Mouse (Mus musculus) layer of hippocampus, postnatal 25 days (tissue): Measurements from ENCODE around the gene Ubtd1. TPM values are rescaled to one million over a fixed set of nuclear protein-coding genes. Genes with fewer than 3 reads are reported as not detected.
A peak's percentile ranks its signal among the peaks of the same experiment; 100 is the strongest.

Experiments used
- DNase-seq, 2 experiments: peaks; one replicate each; pipeline ENCODE4 v3.0.0; 2022; ENCODE audit warnings: mixed read lengths in 2 of 2, low spot score in 1 of 2; ENCODE audit errors: extremely low spot score in 1 of 2
- total RNA-seq, 2 experiments: library from RNA; stranded (reverse); gene quantifications; 2 replicates each; pipeline ENCODE4 v1.2.3; 2021

Gene Ubtd1
- 10 to 100 TPM; 13.7 to 14.0 TPM for total RNA-seq

DNA sequence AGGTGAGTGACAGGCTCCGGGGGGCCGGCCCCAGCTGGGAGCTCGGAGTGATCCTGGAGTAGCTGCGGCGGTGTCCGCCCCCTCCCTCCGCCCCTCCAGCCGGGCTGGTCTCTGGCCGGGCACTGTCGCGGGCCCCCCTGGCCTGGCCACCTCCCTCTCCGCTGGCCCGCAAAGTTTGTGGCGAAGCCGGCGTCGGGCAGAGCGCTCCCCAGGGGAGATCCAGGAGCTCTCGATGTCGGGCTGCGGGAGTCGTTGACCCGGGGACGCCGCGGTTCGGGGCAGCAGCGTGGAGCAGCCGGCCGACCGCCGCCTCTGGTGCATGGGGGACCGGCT, at the start of gene Ubtd1:
Ubtd1 (plus strand) TSS at position 169 of the 333 bp plus-strand sequence.
- no peak for DNase-seq

- no peak for DNase-seq
Measured at GRCm38 (mm10) chr19:41932686-41933085, 48.9 kb upstream of the Ubtd1 start.

- DNase-seq, result peak; percentile 94 to 95
Measured at GRCm38 (mm10) chr19:41933179-41934086, 48.1 kb upstream of the Ubtd1 start, which contains the start of the genes Exosc1 and Zdhhc16. Exosc1 (minus strand) TSS chr19:41933423. Zdhhc16 (plus strand) TSS chr19:41933480.

DNA sequence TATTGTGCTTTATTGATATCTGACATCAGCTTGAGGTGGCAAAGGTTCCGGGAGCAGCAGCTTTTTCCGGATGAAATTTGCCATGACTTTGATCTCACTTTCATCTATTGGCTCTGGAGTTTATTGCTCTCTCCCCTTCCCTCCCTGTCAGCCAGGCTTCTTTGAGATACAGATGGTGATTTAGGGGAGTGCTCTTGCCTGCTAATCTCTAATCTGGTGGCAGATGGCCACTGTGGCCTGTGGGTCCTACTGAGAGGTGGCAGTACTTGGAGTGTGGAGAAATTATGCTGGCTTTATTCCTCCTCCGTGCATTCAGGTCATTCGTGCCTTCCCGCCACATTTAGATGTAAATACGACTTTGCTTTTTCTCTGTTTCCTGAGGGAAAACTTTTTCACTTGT, 47.4 kb upstream of the Ubtd1 start:
- no peak for DNase-seq

DNA sequence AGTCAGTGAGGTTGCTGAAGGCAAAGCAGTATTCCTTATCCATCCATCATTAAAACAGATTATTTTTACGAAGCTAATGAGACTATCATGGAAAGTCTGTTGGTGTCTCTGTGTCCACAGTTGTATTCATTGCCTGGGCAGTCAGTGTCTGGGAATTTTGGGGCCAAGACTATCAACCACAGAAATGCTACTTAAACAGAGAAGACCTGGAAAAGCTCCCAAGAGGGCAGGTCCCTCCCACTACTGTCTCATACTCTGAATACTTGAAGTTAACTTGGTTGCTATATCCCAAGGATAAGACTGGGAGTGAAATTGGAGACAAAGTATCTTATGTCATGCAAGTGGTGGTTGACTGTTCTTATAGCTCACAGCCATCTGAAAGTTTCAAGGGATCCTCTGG, 45.6 kb upstream of the Ubtd1 start:
- DNase-seq, result no peak

GRCm38 (mm10) chr19:41938539-41938938, 43.0 kb upstream of the Ubtd1 start:
- no peak for DNase-seq

DNA sequence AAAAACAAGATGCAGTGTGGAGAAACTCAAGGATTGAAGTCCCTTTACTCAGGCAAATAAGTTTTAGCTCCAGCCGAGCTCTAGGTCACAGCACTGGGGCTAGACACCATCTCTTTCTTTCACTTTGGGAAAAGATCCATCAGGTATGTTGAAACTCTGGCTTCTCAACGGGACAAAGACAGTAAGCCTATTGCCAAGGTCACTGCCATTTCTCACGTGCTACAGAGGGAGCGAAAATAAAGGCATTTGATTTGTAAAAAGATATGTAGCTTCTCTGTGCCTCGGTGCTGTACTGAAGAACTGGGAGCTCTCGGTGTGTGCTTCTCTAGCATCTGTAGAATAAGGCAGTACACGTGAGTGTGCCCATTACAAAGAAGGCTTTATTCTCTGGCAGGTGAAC, 37.7 kb upstream of the Ubtd1 start:
- no peak for DNase-seq

DNA sequence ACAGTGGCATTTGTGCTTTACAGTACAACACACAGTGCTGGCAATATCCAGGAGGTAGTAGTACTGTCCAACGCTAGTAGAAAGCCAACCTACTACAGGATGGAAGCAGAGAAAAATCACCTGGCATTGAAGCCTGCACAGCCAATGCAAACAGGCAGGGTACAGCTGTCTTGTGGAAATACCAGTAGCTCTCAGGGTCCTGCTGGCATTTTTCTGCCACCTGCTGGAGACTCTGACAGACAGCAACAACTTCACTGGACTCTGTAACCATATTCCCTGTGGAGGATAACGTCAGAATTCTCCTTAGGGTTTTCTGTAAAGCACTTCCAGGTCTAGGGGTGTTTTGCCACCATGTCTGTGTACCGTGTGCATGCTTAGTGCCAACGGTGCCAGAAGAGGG, 29.3 kb upstream of the Ubtd1 start:
- DNase-seq, result no peak

DNA sequence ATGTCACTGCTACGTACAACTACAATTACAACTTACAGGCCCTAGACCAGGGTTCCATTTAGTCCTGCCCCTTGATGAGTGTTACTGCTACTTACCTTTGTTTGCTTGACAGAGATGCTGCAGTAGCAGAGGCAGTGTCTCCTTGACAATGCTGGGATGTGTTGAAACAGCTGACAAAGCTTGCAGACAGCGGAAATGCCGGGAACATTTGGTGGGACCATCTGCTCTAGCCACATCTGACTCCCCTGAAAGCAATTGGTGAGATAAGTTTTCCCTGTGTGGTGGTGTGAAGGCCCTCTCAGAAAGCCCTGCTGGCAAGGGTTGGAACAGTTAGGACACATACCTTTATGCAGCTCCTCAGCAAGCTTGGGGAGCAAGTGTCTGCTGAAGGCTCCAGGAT, 28.0 kb upstream of the Ubtd1 start:
- peak in 1 of 2 experiments; percentile 41 for DNase-seq

- DNase-seq, result no peak
Measured at GRCm38 (mm10) chr19:41969618-41970017, 11.9 kb upstream of the Ubtd1 start.

- no peak for DNase-seq
Measured at GRCm38 (mm10) chr19:41973891-41974794, 7.4 kb upstream of the Ubtd1 start.

DNA sequence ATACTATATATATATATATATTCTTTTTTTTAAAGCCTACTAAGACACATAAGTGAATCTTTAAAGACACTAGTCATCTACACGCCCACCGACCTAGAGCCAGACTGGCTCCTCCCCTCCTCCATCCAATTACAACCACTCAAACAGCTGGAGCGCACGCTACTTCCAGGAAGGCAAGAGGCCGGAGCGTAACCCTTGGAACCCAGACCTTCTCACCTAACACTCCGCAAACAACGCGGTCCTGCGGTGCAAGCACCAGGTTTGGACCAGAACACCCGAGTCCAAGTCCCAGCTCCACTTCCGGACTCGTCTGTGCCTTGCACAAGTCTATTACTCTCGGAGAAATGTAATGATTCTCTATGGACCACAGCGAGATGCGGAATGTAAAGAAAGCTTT, 1.1 kb upstream of the Ubtd1 start:
- DNase-seq, result no peak

- peak; percentile 86 to 98 for DNase-seq
Measured at GRCm38 (mm10) chr19:41980819-41981594, 556 bp upstream of the Ubtd1 start, which contains the start of gene Mms19. Mms19 (minus strand) TSS chr19:41981157.

DNA sequence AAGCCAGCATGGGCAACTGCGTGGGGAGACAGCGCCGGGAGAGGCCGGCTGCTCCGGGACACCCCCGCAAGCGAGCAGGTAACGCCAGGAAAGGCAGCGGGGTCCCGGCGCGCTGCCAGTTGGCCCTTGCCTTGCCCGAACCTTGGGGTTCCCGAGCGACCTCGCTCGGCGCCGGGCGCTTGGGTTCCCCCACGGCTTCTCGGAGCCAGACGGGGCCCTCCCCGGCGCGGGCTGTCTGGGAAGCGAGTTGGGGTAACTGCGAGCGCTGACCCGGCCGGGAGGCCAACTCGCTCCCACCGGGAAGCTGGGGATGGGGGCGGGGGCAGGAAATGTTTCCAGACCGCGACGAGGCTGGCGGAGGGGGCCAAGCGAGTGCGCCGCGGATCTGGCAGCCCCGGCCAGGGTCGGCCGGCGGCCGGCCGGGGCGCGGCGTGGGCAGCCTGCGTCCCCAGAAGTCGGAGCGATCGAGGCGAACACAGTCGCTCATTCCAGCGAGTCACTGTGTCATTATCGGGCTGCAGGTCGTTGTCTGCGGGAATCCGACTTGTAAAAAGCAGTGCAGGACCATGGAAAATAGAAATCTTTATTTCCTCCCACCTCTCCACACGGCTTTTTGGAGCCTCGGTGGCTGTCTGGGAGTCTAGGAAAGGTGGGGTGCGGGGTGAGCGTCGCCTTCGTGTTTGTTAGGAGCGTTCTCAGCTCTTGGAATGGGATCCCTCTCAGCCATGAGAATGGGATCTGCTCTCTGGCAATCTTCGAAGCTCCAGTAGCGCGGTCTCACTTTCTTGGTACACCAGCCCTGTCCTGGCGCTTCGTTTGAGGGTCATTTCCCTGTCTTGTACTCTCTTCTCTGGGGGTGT, 598 bp downstream of the Ubtd1 start:
- peak; percentile 27 to 40 for DNase-seq

DNA sequence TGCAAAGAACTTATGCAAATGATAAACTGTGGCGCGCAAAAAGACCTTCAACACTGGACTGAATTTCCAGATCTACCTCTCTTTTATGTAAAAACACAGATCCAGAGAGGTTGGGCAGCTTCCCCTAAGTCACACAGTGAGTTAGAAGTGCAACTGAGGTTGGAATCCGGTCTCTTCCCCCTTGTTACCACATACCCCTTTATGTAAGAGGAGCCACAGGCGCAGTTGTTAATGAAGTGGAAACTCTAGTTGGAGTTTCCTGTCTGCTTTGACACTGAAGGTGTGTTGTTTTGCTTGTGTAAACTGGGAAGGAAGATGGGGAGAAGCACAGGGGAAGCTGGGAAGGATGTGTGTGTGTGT, 1.2 kb downstream of the Ubtd1 start:
- DNase-seq, result no peak

- DNase-seq, result no peak
Measured at GRCm38 (mm10) chr19:41985994-41986393, 4.4 kb downstream of the Ubtd1 start.

GRCm38 (mm10) chr19:41987206-41987605, 5.6 kb downstream of the Ubtd1 start:
- DNase-seq, result no peak

GRCm38 (mm10) chr19:41989810-41990209, 8.2 kb downstream of the Ubtd1 start:
- no peak for DNase-seq

DNA sequence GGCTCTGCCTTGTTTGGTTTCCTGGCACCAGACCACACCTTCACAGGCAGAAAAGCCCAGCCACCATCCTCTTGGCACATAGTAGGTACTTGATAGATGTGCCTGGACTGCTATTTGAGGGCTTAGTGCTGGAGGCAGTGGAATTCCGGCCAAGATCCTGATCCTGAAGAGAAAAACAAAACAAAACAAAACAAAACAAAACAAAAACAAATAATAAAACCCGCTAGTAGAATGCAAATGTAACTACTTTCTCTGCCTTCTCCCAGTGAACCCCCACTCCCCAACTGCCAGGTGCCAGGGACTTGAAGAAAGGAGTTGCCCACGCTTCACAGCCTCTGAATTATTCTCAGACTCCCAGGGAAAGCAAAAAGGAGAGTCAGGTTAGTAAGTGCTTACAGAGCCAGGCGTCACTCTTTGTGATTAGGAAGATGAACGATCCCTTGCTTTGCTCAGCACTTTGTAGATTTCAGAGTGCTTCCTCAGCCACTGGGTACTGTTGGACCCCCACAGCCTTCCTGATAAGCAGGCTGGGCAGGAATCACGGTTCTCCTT, 10.4 kb downstream of the Ubtd1 start:
- no peak for DNase-seq
